Mouse (Mus musculus): Measurements from ENCODE around the gene Sult5a1.
"Not testable (repeated sequence)": the region's sequence is repeated elsewhere in the genome, so short reads cannot be mapped to it uniquely, and the experiment has no call there.

Sult5a1 gene

DNA sequence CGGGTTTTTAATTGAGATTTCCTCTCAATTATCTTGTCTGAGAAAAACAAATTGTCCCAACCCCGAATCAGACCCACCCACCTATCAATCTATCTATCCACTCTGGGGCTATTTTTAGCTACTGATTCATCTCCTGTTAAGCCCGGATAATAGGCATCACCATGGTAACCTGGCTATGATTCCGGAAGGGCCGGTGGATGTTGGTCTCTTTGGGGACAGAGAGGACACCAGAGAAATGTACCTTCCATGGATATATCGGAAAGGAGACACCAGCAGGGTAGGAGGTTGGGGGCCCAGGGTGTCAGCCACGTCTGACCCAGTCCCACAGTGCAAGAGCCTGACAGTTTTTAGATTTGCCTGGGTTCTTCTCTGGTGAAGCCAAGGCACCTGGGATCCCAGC, 22.7 kb downstream of the Sult5a1 start:
- DNase-seq (ENCODE audit: low spot score in 2 of 2) = no peak

GRCm38 (mm10) chr8:123134149-123134713, 23.9 kb downstream of the Sult5a1 start:
- no peak for DNase-seq (ENCODE audit: low spot score in 2 of 2)

DNA sequence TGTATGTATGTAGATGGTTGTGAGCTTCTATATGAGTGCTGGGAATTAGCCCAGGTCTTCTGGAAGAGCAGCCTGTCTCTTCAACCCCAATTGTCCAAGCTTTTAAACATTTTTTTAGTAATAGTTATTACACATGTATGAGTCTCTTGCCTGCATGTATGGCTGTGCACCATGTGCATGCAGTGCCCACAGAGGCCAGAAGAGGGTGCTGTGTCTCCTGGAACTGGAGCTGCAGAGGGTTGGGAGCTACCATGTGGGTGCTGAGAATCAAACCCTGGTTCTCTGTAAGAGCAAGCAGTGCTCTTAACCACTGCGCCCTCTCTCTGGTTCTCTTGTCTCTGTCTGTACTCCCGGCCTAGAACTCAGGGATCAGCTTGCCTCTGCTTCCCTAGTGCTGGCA, 25.2 kb downstream of the Sult5a1 start:
- no peak for DNase-seq (ENCODE audit: low spot score in 2 of 2)

GRCm38 (mm10) chr8:123131041-123131440, 27.1 kb downstream of the Sult5a1 start:
- DNase-seq (ENCODE audit: low spot score in 2 of 2) = no peak

DNA sequence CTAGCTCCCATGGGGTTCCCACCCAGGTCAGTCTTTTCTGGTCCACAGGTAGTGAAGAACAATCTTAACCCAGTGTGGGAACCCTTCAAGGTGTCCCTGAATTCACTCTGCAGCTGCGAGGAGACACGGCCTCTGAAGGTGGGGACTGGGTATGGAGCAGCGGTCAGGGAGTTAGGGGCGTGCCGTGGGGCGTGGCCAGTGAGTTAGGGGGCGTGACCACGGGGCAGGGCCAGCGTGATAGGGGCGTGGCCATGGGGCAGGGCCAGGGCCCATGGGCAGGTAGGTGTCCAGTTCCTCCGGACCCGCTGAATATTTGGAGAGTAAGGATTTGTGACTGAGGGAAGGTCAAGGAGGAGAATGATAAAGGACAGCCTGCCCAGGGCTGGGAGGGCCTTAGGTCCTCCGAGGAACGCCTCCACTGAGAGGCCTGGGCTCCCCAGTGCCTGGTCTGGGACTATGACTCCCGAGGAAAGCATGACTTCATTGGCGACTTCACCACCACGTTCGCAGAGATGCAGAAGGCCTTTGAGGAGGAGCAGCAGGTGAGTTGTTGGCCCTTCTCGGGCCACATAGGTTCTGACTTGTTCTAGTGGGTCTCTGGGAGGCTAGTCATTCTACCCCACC, 31.8 kb downstream of the Sult5a1 start:
- DNase-seq (ENCODE audit: low spot score in 2 of 2) = peak in 1 of 2 experiments; percentile 71

DNA sequence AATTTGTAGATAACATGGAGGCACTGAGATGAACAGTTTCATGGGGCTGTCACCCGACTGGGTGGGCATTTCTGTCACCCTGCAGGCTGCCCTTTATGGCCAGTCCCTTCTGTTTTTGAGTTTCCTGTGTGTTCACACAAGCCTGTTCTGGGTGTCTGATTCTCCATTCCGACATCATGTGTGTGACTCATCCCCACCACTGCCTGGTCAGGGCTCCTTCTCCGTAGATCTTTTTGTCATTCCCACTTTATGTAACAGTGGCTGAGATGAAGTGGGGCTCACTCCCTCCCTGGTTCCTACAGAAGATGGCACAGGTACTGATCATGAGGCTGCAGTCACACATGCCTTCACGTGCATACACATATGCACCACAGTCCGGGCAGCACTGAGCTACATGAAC, 35.4 kb downstream of the Sult5a1 start:
- no peak for DNase-seq (ENCODE audit: low spot score in 2 of 2)

- no peak for DNase-seq (ENCODE audit: low spot score in 2 of 2)
Observed at GRCm38 (mm10) chr8:123122059-123122458, 36.1 kb downstream of the Sult5a1 start.

DNA sequence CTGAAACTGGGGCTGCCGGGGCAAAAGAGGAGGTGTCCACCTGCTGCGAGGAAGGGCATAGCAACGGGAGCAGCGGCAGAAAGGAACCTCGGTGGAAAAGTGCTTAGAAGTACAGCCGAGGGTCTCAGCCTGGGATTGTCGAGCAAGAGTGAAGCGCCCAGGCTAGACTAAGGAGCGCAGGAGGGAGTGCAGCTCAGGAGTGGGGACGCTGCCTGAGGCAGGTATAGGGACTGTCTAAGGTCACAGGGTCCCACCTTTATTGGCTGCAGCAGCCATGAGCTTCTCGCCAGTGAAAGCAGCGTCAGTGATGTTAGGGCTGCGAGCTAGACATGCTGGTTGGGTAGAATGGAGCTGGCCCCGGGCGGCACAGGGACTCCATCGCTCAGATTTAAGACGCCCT, 40.4 kb downstream of the Sult5a1 start:
- no peak for DNase-seq (ENCODE audit: low spot score in 2 of 2)

- DNase-seq (ENCODE audit: low spot score in 2 of 2) = no peak
Observed at GRCm38 (mm10) chr8:123117127-123117731, 40.9 kb downstream of the Sult5a1 start, which contains the start of gene Cpne7. Gene Cpne7 (plus strand): TSS chr8:123117374.

DNA sequence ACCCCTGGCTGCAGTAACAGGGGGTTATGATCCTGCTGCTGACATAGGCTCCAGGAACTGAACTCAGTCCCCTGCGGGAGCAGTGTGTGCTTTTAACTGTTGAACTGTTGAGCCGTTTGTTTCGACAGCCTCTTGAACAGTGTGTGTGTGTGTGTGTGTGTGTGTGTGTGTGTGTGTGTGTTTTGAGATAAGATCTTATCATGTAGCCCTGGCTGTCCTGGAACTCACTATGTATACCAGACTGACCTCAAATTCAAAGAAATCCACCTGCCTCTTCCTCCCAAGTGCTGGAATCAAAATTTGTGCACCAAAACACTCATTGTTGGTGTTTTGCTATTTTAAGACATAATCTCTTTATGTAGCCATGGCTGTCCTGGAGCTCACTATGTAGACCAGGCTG, 43.5 kb downstream of the Sult5a1 start:
- DNase-seq (ENCODE audit: low spot score in 2 of 2) = no peak

GRCm38 (mm10) chr8:123113908-123114469, 44.1 kb downstream of the Sult5a1 start:
- no peak for DNase-seq (ENCODE audit: low spot score in 2 of 2)

DNA sequence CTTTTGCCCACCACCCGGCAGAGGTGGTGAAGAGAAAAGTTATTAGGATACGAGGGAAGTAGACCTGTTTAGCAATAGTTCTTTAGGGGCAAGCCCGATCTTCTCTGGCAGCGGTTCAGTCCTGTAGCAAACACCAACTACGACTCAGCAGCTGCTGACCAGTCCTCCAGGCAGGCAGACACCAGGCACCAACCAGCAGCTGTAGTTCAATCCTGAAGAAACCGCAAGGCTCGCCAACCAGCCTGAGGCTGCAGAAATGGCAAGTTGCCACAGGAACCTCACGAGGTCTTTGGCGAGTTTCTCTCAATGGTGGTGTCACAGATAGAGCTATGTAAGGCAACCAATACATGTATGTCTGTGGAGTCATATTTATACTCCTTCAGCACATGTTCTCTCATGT, 45.2 kb downstream of the Sult5a1 start:
- DNase-seq (ENCODE audit: low spot score in 2 of 2) = no peak

GRCm38 (mm10) chr8:123110649-123111048, 47.5 kb downstream of the Sult5a1 start:
- no peak for DNase-seq (ENCODE audit: low spot score in 2 of 2)

- DNase-seq (ENCODE audit: low spot score in 2 of 2) = no peak
Observed at GRCm38 (mm10) chr8:123108953-123109352, 49.2 kb downstream of the Sult5a1 start.

DNA sequence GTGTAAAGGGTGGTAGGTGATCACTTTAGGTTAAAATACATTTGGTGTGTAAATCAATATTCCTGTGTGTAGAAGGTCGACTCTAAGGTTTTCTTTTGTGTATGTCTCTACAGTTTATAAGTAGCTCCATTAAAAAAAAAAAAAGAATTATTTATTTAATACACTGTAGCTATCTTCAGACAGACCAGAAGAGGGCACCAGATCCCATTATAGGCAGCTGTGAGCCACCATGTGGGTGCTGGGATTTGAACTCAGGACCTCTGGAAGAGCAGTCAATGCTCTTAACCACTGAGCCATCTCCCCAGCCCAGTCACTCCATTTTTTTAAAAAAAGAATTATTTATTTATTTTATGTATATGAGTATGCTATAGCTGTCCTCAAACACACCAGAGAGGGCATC, 50.1 kb downstream of the Sult5a1 start:
- DNase-seq (ENCODE audit: low spot score in 2 of 2) = no peak

DNA sequence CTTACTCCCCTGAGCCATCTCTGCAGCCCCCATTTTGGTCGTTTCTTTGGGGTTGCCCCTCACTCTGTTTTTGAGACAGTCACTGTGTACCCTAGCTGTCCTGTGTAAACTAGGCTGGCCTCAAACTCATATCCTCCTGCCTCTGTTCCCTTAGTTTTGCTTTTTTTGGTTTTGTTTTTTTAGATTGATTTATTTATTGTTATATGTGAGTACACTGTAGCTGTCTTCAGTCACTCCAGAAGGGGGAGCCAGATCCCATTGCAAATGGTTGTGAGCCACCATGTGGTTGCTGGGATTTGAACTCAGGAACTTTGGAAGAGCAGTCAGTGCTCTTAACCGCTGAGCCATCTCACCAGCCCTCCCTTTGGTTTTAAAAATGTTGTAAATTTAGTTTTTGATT, 51.6 kb downstream of the Sult5a1 start:
- DNase-seq (ENCODE audit: low spot score in 2 of 2) = no peak

GRCm38 (mm10) chr8:123105553-123106326, 52.4 kb downstream of the Sult5a1 start:
- no peak for DNase-seq (ENCODE audit: low spot score in 2 of 2)

DNA sequence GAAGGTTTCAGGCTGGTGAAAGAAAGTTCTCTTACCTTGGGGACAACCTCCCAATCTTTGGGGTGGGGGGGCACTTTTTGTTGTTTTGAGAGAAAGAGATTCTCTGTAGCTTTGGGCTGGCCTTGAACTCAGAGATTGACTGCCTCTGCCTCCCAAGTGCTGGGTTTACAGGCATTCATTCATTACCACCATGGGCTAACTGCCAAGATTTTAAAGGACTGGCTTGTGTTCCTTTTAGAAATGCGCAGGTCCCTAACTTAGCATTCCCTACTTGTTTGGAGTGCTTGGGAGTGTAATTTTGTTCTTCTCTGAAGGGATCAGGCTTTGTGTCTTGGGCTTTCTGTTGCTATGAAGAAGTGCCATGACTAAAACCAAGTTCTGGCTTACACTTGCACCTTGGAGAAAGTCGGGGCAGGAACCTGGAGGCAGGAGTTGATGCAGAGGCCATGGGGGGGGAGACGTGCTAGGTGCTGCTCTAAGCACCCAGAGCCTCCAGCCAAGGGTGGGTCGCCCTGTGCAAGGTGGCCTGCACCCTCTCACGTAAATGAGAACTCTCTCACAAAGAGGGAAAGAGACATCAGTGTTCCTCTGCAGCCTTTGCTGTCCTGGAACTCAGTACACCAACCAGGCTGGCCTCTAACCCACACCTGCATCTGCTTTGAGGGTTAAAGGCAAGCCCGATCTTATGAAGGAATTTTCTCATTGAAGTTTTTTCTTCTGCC, 53.9 kb downstream of the Sult5a1 start:
- no peak for DNase-seq (ENCODE audit: low spot score in 2 of 2)

GRCm38 (mm10) chr8:123103285-123103684, 54.8 kb downstream of the Sult5a1 start:
- no peak for DNase-seq (ENCODE audit: low spot score in 2 of 2)

DNA sequence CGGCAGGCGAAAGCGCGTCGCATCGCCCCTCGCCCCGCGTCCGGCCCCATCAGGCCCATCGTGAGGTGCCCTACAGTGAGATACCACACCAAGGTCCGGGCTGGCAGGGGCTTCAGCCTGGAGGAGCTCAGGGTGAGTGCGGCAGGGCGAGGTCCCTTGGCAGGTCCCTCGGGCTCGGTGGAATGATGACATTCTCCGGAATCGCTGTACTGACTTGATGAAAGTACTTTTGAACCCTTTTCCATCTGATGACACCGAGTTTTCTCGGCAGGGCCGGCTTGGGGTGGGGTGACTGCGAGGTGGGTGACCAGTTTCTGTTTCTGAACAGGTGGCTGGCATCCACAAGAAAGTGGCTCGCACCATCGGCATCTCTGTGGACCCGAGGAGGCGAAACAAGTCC, 55.3 kb downstream of the Sult5a1 start:
- DNase-seq (ENCODE audit: low spot score in 2 of 2) = not testable (repeated sequence)

Measured in urinary bladder, postnatal 4 days (tissue).